Mouse (Mus musculus) granulocyte monocyte progenitor cell, adult 5-6 weeks (primary cell): ENCODE results near the gene Atp5d. TPM values are rescaled to one million over a fixed set of nuclear protein-coding genes. Genes with fewer than 3 reads are reported as not detected.

Experiments used
- ATAC-seq: replicated peaks from 2 replicates; pipeline ENCODE4 v1.8.0; 2016; ENCODE audit warnings: mild to moderate bottlenecking, moderate TSS enrichment, inconsistent platforms; ENCODE audit not compliant: poor library complexity, severe bottlenecking
- total RNA-seq, 2 experiments: library from RNA; stranded (forward) in 1 of 2; stranded (reverse) in 1 of 2; fragments of 200-712, 200-1000 nt in 1 of 2; fragments of >200 nt in 1 of 2; fragmentation: Nextera tagmentation in 1 of 2; gene quantifications; 2 replicates each; pipeline ENCODE4 v1.2.3; 2014 to 2017

The Atp5d gene
- total RNA-seq, 2 experiments from 2014 or later = 49.6 to 193 TPM

DNA sequence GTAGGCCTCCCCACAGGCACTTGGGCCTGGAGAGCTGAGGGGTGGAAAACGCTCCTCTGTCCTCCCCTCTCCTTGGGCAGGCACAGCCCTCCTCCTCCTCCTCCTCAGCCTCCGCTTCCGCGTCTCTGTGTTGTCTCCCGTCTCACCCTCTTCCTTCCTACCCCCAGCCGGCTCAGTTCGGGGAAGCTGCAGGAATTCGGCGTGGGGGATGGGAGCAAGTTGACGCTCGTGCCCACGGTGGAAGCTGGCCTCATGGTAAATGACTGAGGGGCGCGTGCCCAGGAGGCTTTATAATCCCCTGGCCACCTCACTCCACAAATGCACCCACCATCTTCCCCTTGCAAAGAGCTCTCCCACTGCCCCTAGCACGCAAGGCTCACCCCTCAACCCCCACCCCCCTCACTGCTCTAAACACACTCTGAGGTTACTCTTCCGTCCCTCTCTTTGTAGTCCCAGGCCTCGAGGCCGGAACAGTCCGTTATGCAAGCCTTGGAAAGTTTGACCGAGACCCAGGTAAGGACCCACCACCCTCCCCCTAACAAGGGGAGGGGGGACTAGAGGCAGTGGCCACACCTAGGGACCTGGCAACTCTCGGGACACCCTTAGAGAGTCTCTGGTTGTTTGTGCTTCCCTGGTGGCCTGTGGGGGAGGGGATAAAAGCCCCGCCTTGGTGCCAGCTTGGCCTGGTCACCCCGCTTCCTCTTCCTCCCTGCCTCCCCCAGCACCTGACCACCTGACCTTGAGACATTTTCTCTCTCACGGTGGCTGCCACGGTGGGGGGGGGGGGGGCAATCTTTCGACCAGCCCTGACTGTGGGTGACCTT is 13.0 kb downstream of the Atp5d start:
- ATAC-seq = no peak

DNA sequence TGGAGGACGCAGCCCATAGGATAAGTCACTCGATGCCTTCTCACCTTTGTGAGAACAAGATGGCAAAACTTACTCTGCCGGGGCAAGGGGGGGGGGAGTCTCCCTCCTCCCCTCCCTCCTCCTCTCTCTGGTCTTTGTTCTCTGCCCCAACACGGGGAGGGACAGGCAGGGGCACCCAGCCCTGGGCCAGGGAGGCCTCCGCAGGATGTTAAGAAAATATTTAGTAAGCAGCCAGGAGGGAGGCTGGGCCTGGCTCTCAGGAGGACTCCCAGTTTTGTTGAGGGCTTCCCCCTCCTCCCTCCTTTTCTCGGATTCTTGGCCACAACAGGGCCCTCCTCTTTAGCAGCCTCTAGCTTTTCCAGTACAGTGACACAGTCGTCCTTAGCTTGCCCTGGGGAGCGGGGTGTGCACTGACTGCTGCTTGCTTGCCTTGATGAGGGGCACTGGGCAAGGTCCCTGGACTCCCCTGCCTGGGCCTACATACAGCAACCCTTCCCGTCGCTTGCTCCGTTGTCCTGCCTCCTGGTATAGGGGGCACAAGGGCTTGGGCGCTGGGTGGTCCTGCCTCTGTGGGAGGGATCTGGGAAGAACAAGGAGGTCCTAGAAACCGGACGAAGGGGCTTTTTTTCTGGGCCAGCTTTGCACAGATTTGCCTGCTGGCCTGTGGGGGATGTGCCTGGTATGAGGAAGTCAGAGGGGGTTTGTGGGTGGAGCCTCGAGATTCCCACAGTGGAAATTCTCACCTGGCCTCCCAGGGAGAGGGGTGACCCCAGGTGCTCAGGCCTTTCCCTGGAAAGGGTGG is 13.8 kb downstream of the Atp5d start:
- no peak for ATAC-seq

DNA sequence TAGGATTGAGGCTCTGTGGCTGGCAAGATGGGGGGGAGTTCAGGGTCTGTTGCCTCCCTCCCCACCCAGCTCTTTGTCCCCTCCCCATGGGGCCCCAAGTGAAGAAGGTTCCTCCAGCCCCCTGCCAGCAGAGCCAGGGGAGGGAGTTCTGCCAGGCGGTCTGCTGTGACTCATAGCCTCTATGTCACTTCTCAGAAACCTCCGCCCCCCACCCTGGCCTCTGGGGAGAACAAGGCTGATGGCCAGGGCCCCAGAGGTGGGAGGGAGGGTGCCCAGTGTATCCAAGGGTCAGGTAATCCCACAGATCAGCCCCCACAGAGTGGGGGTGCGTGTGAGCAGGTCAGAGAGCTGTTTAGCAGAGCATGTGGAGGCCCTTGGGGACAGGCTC is 14.4 kb downstream of the Atp5d start:
- ATAC-seq = no peak

DNA sequence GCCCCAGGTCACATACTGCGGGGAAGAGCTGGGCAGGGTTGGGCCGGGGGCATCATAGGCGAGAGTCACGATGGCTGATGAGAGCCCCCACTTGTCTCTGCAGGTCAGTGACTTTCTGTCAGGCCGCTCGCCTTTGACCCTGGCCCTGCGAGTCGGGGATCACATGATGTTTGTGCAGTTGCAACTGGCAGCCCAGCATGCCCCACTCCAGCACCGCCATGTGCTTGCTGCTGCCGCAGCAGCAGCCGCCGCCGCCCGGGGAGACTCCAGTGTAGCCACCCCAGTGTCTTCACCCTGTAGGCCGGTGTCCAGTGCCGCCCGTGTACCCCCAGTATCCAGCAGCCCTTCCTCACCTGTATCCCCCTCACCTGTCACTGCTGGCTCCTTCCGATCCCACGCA is 15.3 kb downstream of the Atp5d start:
- no peak for ATAC-seq

DNA sequence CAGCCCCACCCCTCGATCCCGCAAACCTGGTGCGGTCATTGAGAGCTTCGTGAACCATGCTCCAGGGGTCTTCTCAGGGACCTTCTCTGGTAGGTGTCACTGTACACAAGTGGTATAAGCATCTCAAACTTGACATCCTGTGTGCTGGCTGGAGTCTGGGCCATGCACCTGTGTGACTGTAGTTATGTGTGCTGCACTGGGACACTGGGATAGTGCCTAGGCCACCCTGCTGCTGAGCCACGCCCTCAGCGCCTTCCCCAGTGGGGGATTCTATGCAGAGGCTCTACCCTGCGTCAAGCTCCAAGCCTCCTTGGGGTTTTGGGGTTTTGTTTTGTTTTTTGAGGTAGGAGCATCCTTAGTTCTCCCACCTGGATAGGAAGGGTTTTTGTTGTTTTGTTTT is 16.0 kb downstream of the Atp5d start:
- ATAC-seq = no peak

DNA sequence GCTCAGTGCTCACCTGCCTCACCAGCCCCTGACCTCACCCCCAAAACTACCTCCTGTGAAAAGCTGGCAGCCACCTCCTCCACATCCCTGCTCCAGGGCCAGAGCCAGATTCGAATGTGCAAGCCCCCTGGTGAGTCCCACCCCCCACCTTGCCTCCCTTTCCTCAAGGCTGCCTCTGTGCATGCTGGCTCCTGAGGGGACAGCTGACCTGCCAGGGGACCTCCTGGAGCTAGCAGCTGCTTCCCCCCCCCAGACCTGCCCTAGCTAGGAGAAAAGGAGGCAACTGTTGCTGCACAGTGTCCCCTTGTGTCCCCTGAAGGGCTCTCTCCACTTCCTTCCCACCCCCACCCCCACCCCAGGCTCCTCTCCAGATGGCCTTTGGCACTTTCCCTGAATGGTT is 16.8 kb downstream of the Atp5d start:
- ATAC-seq = no peak

DNA sequence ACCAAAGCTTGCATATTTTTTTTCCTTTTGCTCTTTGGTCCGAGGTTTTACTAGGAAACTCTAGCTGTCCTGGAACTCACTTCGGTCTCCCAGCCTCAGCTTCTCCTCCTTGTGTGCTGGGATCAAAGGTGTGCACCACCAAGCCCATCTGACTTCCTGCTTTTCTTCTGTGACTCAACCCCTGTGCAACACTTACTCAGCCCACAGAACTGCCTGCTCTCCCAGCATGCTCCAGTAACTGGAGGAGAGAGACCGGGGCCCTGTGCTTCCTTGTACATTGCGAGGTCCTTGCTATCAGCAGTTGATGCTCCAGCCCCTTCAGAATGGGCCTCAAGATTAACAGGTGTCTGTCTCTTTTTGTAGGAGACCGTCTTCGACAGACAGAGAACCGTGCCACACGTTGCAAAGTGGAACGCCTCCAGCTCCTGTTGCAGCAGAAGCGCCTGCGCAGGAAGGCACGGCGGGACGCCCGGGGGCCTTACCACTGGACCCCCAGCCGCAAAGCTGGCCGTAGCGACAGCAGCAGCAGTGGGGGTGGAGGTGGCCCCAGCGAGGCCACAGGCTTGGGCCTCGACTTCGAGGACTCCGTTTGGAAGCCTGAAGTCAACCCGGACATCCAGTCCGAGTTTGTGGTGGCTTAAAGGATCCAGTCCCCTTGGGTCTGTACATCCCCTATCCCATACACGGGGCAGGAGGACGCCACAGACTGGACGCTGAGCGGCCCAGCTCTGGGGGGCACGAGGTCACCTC is 17.7 kb downstream of the Atp5d start:
- no peak for ATAC-seq

DNA sequence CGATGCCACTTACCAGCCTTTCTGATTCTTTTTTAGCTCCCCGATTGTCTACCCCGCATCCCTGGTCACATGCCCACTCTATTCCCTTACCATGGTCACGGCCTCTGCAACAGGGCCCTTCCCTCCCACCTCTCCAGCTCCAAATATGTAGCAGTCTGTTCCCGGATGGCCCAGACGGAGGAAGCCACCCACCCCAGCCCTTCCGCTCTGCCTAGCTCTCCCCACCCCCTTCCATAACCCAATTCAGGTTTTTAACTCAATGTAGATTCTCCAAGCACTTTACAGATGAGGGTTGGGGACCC is 18.3 kb downstream of the Atp5d start:
- ATAC-seq = no peak

DNA sequence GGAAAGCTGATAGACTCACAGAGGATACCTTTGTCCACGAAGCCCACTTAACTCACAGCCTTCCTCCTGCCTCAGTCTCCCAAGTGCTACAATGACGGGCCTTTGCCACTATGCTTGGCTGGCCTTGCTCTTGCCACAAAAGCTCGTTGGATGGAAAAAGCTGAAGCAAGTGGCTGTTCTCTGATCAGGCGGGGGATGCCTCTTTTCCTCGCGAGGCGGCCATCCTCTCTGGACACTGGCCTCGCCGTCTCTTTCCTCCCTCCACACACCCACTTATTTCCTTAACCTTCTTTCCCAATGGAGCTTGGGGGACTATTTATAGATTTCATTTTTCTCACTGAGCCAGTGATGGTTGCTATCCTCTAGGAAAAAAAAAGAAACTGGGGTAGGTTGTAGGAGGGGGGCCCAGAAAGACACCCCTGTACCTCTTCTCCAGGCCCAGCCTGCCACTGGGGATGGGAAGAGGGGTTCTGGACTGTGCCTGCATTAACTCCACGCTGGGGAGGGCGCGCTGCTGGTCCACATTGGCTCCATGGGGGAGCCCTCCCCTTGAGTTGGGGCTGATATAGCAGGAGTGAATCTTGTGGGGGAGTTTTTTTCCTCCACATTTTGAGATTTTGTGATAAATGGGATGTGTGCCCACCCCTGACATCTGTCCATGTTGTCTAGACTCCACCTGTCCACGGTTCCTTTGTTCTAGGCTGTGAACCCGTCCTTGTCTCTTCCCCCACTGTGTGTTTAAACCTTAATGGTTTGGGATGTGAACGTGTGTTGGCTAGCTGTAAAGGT is 18.9 kb downstream of the Atp5d start:
- ATAC-seq = no peak

DNA sequence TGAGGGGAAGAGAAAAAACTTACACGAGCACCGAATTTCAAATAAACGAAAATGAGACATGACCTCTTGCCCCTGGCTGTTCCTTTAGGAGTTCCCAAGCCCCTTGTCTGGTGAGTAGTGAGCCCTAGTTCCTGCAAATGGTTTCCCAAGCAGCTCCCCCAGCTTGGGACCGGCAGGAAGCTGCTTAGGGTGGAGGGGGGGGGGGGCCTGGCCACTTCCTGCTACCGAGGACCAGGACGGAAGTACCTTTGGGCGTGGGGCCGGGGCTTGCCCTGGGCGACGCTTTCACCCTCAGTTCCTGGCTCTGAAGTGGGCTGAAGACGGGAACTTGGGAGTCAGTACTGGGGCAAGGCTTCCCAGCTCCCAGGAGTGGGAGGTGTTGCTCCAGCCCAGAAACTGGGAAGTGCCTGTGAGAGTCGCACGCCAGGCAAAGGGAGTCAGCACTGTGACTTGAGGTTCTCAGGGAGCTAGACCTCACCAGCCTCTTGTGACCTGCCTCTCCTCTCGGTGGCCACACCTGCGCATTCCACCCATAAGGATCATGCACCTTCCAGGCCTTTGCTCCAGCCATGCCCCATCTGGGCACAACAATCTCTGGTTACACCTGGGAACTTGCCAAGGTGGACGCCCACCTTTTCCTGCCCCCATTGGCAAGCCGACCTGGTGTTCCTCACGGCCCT is 20.0 kb downstream of the Atp5d start:
- ATAC-seq = peak; percentile 37

DNA sequence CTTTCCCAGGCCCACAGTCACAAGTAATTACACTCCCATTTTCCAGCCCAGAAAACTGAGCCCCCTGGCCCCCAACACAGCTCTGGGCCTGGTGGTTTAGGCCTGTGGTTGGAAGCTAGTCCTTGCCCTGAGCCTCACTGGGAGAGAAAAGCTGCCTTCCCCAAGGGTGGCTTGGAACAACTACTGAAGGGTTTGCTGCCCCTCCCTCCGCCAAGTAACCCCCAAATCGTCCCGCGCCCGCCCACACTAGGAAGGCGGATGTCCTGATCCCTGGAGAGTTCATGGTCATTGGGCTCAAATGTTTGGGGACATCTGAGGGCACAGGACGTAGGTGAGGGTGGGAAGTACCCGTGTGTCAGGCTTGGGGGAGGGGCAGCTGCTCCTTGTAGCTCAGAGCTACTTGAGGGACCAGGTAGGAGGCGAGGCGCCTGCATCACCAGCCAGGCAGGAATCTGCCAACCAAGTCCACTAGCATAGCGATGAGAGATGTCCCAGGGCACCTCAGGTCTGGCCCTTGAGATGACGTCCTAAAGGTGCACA is 20.7 kb downstream of the Atp5d start:
- no peak for ATAC-seq

DNA sequence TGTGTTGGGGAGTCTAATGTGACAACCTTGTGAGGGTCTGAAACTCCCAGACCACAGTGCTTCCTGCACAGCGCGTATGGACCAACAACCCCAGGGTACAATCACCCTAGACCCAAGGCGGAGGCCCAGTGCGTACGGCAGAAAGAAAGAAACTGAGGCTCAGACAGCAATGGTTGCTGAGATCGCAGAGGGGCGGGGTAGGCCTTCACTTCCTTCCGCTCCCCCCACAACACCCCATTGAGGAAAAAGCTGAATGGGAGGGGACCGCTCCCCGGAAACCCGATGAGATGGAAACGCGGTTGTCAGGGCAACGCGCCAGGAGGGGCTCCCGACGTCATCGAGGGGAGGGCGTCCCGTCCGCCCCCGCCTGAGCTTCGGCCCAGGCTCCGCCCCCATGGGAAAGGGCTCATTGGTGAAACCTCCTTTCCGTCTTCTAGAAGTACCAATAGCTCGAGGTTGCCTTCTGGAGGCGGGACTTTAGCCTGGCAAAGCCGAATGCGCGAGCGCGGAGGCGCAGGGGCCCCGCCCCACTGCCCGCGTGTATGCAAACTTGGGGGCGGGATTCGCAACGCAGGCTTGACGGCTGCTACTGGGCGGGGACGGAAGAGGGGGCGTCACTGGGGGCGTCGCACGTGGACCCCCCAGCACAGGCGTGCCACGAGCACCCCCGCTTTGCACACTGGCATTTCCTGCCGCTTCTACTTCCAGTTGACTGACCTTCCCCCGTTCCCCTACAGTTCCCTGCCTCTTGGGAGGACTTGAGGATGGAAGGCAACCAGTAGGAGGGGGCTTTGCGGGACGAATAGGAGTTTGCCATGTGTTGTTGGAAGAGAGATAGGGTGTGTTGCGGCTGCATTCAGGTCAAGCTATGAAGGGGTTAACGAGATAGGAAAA is 21.4 kb downstream of the Atp5d start:
- peak; percentile 67 for ATAC-seq

DNA sequence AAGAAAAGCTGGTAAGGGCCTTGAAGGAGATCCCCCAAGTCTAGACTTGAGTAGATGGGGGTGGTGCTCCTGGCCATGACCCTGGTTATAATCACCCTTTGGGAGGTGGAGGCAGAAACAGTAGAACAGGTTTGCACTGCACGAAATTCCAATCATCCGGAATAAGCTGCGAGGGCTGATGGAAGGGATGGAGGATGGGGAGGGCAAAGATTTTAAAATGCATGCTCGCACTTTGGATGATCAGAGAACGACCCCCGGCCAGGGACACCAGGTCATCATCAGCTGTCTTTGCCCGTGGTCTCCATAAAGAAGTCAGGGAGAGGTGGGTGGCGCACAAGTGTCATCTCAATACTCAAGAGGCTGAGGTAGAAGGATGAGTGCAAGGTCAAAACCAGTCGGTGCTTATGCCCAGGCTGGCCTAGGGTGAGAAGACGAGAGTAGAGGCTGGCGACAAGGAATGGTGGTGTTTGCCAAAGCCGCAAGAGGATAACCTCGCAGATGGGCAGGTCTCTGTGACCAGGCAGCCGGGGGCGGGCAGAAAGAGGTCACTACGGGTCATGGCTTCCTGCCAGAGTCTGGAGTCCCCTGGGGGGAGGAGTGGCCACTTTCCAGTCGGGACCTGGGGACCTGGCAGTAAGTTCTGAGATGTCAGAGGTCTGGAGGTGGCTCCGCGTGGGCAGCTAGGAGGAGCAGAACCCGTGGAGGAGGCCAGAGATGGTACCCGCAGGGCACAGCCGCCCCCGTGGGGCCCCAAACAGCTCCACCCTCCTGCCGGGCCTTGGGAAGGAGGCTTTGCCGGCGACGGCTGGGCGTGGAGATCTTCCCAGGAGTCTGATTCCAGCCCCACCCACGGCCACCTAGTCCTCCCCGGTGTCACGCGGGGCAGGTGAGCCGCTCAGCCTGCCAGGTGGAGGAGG is 22.3 kb downstream of the Atp5d start:
- peak; percentile 4; the same call in 1 of the 2 replicates for ATAC-seq

DNA sequence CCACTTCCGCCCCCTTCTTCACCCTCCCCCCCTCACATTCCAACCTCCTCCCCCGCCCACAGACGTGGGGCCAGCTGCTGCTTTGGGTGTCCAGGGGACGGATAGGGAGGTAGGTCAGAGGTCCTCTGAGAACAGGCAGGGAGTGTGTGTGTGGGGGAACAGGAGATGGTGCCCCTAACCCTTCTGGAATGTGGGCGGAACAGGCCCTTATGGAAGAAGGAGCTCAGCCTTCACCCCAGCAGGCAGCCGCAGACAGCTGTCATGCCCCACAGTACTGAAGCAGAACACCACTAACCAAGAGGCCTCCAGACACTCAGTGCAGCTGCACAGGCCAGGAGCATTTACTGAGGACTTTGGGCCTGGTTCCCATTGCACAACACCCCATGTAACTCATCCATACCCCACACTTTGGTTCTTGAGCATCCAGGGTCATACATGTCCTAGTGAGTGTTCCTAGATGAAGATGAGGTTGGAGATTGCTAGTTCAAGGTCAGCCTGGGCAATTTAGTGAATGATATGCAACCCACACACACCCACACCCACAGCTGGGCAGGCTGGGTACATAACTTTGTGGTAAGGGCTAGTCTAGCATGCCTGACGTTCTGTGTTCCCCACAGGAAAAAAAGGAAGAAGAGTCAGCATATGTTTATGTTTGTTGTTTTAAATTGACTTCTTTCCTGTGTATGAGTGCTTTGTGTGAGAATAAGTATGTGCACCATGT is 23.2 kb downstream of the Atp5d start:
- no peak for ATAC-seq

DNA sequence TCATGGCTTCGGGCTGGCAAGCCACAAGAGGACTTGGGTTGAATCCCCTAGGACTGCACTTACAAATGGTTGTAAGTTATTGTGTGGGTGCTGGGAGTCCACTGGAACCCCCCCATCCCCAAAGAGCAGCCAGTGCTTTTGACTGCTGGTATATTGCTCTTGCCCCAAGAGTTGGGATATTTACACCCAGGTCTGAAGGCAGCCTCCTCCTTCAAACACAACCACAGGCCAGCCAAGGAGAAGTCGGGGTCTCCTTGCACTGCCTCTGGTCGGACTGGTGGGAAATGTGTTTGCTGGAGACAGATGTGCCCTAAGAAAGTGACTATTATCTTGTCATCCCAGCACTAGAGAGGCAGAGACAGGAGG is 23.8 kb downstream of the Atp5d start:
- ATAC-seq = no peak

DNA sequence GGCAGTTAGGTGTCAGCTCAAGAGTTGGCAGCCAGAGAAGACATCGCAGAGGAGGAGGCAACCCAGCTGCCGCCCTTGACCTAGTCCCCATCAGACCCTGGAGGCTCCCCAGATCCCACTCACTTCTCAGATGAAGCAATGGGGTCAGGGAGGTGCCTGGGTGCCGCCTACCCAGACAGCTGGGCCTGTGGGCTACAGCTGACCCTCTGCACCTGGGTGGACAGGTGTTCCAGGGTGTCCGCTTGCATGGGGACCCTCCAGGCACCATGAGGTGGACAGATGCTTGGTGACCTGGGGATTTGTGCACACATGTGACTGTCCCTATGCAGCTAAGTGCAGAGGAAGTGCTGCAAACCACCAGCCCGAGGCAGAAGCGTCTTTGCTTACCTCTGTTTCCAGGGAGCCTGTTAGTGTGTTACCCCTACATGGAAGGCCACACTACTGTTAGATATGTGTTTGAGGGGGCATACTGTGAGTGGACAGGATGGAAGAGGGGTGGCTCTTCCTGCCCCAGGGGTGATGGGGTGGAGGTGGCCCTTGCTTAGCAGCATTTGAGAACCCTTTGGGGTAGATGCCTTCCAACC is 24.4 kb downstream of the Atp5d start:
- no peak for ATAC-seq

DNA sequence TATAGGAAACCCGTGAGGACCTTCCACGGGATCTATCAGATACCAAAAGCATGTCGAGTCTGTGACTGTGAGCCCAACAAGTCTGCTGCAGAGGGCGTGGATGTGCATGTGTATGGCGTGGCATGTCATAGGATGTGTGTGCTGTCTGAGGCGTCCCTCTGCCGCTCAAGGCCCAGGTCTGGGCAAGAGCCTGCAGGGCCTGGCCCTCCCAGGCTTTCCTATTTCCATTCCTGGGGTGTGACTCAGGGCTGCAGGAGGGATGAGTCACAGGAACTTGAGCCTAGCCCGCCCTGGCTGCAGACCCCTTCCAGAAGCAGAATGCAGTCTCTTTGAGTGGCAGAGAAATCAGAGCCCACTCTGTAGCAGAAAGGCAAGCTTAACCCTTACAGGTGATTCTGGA is 25.3 kb downstream of the Atp5d start:
- ATAC-seq = no peak
